Mouse (Mus musculus): ENCODE data around the gene Tent4a. TPM values are rescaled to one million over a fixed set of nuclear protein-coding genes. Genes with fewer than 3 reads are reported as not detected.

Tent4a gene
- polyA plus RNA-seq, 1 experiment from 2014 or later, result 5.5 TPM

DNA sequence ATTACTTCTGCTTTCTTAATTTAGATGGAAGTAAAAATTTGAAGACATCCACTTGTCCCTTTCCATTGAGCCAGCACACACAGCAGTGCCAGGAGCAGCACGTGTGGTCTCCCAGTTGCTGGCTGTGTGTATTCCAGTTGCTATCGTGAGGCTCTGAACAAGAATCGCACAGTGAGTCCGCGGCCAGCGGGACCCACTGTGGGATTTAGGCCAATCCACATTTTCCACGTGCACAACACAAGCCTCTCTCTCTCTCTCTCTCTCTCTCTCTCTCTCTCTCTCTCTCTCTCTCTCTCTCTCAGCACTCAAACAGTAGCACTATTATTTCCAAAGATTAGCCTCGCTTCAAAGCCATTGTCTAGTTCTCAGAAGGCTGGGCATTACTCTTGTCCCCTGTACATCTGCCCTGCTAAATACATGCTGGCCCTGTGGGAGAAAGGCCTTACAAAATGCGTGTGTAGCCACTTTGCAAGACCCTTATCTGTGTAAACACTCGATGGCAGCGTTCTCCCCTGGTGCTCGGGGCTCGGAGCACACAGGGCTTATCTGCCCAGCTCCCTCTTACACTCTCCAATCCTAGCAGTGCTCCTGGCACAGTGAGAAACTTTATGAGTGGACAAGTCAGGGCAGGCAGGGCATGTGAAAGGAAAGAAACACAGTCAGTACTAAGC lies 25.0 kb upstream of the Tent4a start:
- Histone ChIP-seq H3K27ac (no peak overlapping the region), H3K9me3 (replicated peaks) (no peaks in the 10 kb centered on the region), H3K27me3 (no peaks in the 10 kb centered on the region), H3K4me3 (replicated peaks) (no peak overlapping the region), H3K9ac (no peak overlapping the region), H3K4me1 (peaks cover 15% of the 10 kb centered on the region), H3K4me2 (no peak overlapping the region), H3K36me3 (no peaks in the 10 kb centered on the region)
- ATAC-seq (replicated peaks; ENCODE audit: low FRiP score), result no peak
- WGBS, result 82% methylated on average over 13 of the region's 13 CpGs

DNA sequence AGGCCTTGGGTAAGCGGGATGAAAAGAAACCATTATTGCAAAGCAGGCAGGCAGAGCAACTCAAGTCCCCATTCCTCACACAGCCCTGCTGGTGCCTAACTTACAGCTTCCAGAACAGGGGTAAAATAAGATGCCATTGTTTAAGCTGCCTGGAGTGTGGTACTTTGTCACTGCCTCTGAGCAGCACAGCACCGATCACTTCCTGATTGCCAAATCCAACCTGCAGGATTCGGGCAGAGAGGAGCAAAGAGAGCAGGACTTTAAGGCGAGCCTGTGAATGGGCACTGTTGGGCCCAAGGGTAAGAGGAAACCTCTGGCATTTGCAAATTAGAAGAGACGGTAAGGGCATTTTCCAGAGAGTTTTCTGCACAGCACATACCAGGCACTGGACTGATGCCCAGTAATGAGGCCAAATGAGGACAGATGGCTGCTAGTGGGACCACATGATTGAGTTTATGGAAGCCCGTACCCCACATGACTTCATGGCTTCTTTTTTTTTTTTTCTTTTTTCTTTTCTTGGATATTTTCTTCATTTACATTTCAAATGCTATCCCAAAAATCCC lies 23.8 kb upstream of the Tent4a start:
- WGBS, result 79% methylated on average over 6 of the region's 6 CpGs
- no peak overlapping the region for H3K4me2 ChIP-seq
- ATAC-seq (replicated peaks; ENCODE audit: low FRiP score), result no peak
- peaks cover 10% of the 10 kb centered on the region for H3K4me1 ChIP-seq
- no peaks in the 10 kb centered on the region for H3K36me3 ChIP-seq
- no peak overlapping the region for H3K4me3 ChIP-seq (replicated peaks)
- no peaks in the 10 kb centered on the region for H3K9me3 ChIP-seq (replicated peaks)
- no peak overlapping the region for H3K9ac ChIP-seq
- H3K27ac ChIP-seq, result no peak overlapping the region
- H3K27me3 ChIP-seq, result no peaks in the 10 kb centered on the region

GRCm38 (mm10) chr13:69556728-69557127 lies 22.3 kb upstream of the Tent4a start:
- Histone ChIP-seq H3K4me1 (no peaks in the 10 kb centered on the region), H3K4me2 (no peak overlapping the region), H3K36me3 (no peaks in the 10 kb centered on the region), H3K9me3 (replicated peaks) (no peaks in the 10 kb centered on the region), H3K4me3 (replicated peaks) (no peak overlapping the region), H3K9ac (no peak overlapping the region), H3K27ac (no peak overlapping the region), H3K27me3 (no peaks in the 10 kb centered on the region)
- no peak for ATAC-seq (replicated peaks; ENCODE audit: low FRiP score)

DNA sequence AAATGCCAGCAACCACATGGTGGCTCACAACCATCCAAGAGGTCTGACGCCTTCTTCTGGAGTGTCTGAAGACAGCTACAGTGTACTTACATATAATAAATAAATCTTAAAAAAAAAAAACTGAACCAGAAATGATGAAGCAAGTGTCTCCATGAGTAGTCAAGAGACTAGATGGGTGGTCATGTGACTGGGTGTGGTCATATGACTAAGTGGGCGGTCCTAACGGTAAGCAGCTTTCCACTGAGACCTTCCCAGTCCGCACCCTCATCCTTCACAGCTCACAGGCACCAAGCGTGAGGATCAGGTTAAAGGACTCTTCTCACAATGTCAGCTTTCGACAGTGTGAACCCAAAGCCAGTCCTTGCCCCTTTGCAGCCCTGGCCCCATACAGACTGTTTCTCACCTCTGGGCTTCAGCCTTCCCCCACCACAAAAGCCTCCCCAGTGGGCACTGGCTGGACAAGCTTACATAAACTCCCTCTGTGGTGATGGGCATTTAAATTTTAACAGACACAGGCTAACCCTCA lies 21.6 kb upstream of the Tent4a start:
- Histone ChIP-seq H3K27me3 (no peaks in the 10 kb centered on the region), H3K4me3 (replicated peaks) (no peak overlapping the region), H3K9ac (no peak overlapping the region), H3K4me1 (no peaks in the 10 kb centered on the region), H3K27ac (no peak overlapping the region), H3K9me3 (replicated peaks) (no peaks in the 10 kb centered on the region), H3K36me3 (no peaks in the 10 kb centered on the region), H3K4me2 (no peak overlapping the region)
- no peak for ATAC-seq (replicated peaks; ENCODE audit: low FRiP score)
- WGBS, result 85% methylated on average over 6 of the region's 6 CpGs

- WGBS, result 24% methylated on average over 8 of the region's 8 CpGs
- Histone ChIP-seq H3K27ac (no peak overlapping the region), H3K4me2 (no peak overlapping the region), H3K9me3 (replicated peaks) (no peaks in the 10 kb centered on the region), H3K4me1 (no peaks in the 10 kb centered on the region), H3K27me3 (no peaks in the 10 kb centered on the region), H3K36me3 (no peaks in the 10 kb centered on the region), H3K9ac (no peak overlapping the region), H3K4me3 (replicated peaks) (no peak overlapping the region)
- no peak for ATAC-seq (replicated peaks; ENCODE audit: low FRiP score)
Observed at GRCm38 (mm10) chr13:69555045-69555444, 20.6 kb upstream of the Tent4a start.

DNA sequence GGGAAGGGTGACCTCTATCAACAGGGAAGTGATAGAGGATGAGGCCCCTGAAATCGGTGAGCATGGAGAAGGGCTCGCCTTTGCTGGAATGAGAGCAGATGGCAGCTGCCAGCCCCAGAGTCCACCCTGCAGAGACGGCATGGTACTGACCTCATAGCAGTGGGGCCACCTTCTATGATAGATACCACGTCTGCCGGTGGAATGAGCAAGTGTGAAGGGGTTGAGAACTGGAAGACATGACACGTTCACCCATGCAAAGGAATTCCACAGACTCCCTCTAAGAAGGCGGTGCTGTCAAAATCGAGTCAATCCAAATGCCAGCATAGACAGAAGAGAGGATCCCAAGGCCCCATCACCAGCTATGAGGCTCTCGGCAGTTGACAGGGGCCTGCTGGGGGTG lies 19.8 kb upstream of the Tent4a start:
- Histone ChIP-seq H3K4me3 (replicated peaks) (no peak overlapping the region), H3K36me3 (no peaks in the 10 kb centered on the region), H3K9ac (no peak overlapping the region), H3K4me1 (no peaks in the 10 kb centered on the region), H3K27me3 (no peaks in the 10 kb centered on the region), H3K4me2 (no peak overlapping the region), H3K27ac (no peak overlapping the region), H3K9me3 (replicated peaks) (no peaks in the 10 kb centered on the region)
- ATAC-seq (replicated peaks; ENCODE audit: low FRiP score), result no peak
- WGBS, result 73% methylated on average over 9 of the region's 9 CpGs

- Histone ChIP-seq H3K4me2 (no peak overlapping the region), H3K27me3 (no peaks in the 10 kb centered on the region), H3K36me3 (no peaks in the 10 kb centered on the region), H3K4me3 (replicated peaks) (no peak overlapping the region), H3K27ac (no peak overlapping the region), H3K9me3 (replicated peaks) (no peaks in the 10 kb centered on the region), H3K4me1 (no peaks in the 10 kb centered on the region), H3K9ac (no peak overlapping the region)
- no peak for ATAC-seq (replicated peaks; ENCODE audit: low FRiP score)
- WGBS, result 24% methylated on average over 5 of the region's 5 CpGs
Observed at GRCm38 (mm10) chr13:69553024-69553423, 18.6 kb upstream of the Tent4a start.

- H3K9ac ChIP-seq, result no peak overlapping the region
- H3K27me3 ChIP-seq, result 0 out of 2 replicates have a peak, but pooled peaks cover 3% of the 10 kb centered on the region
- no peaks in the 10 kb centered on the region for H3K36me3 ChIP-seq
- H3K4me1 ChIP-seq, result no peaks in the 10 kb centered on the region
- WGBS, result 76% methylated on average over 2 of the region's 2 CpGs
- no peaks in the 10 kb centered on the region for H3K9me3 ChIP-seq (replicated peaks)
- H3K4me2 ChIP-seq, result no peak overlapping the region
- H3K4me3 ChIP-seq (replicated peaks), result no peak overlapping the region
- ATAC-seq (replicated peaks; ENCODE audit: low FRiP score), result no peak
- no peak overlapping the region for H3K27ac ChIP-seq
Observed at GRCm38 (mm10) chr13:69550831-69551230, 16.4 kb upstream of the Tent4a start.

DNA sequence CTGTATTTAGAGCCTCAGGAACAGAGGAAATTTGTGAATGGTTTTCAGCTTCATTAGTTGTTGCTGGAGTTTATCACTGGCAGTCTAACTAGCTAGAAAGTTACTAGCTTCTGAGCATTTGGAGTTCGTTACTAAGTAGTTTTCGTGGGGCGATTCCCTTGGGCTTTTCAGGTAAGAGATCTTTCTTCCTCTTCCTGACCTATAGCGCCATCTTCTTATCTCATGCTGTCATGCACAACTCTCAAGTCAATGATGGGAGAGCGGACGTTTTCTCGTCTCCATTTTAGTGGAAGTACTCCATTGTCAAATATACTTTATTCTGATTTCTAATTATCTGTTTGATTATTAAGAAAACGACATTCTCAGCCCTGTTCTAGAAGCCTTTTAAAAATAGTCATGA lies 15.6 kb upstream of the Tent4a start:
- no peak for ATAC-seq (replicated peaks; ENCODE audit: low FRiP score)
- H3K27me3 ChIP-seq, result 0 out of 2 replicates have a peak, but pooled peaks cover 3% of the 10 kb centered on the region
- no peaks in the 10 kb centered on the region for H3K4me1 ChIP-seq
- 47% methylated on average over 8 of the region's 8 CpGs for WGBS
- H3K9me3 ChIP-seq (replicated peaks), result no peaks in the 10 kb centered on the region
- H3K4me3 ChIP-seq (replicated peaks), result no peak overlapping the region
- no peak overlapping the region for H3K27ac ChIP-seq
- no peak overlapping the region for H3K4me2 ChIP-seq
- no peaks in the 10 kb centered on the region for H3K36me3 ChIP-seq
- H3K9ac ChIP-seq, result no peak overlapping the region

DNA sequence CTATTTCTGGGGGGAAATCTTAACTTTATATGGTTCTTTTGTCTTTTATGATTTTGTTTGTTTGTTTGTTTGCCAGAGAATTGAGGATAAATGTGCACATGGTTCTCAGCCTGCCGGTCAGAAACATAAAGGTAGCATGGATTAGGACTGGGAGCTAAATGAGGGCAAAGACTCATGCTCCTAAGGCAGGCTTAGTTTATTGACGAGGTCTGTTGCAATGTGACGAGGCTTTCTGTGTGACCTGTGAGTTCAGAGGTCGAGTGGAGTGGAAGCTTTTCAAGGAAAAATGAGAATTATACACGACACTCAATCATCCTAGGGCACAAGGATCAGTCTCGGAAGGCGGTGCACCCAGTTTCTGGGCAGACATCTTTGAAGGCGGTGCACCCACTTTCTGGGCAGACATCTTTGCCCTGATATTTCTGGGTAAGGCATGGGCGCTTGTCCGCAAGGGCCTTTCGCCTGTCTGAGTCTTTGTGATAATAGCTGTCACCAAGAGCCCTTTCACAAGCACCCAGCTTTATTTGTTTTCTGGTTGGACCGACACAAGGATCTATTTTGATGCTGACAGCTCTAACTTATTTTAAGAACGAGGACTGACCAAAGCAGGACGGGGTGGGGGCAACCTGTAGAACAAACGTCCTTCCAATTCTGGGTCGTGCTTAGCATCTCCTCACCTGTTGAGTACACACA lies 13.2 kb upstream of the Tent4a start:
- Histone ChIP-seq H3K36me3 (no peaks in the 10 kb centered on the region), H3K27ac (no peak overlapping the region), H3K27me3 (0 out of 2 replicates have a peak, but pooled peaks cover 3% of the 10 kb centered on the region), H3K9me3 (replicated peaks) (no peaks in the 10 kb centered on the region), H3K9ac (no peak overlapping the region), H3K4me2 (no peak overlapping the region), H3K4me3 (replicated peaks) (no peak overlapping the region), H3K4me1 (peaks cover 17% of the 10 kb centered on the region)
- 69% methylated on average over 16 of the region's 16 CpGs for WGBS
- no peak for ATAC-seq (replicated peaks; ENCODE audit: low FRiP score)

- H3K4me3 ChIP-seq (replicated peaks), result no peak overlapping the region
- H3K4me2 ChIP-seq, result no peak overlapping the region
- H3K9ac ChIP-seq, result no peak overlapping the region
- WGBS, result 23% methylated on average over 3 of the region's 3 CpGs
- no peak for ATAC-seq (replicated peaks; ENCODE audit: low FRiP score)
- H3K27me3 ChIP-seq, result 0 out of 2 replicates have a peak, but pooled peaks cover 3% of the 10 kb centered on the region
- no peak overlapping the region for H3K27ac ChIP-seq
- H3K9me3 ChIP-seq (replicated peaks), result no peaks in the 10 kb centered on the region
- peaks cover 27% of the 10 kb centered on the region for H3K4me1 ChIP-seq
- H3K36me3 ChIP-seq, result no peaks in the 10 kb centered on the region
Observed at GRCm38 (mm10) chr13:69545019-69545418, 10.6 kb upstream of the Tent4a start.

GRCm38 (mm10) chr13:69543595-69543994 lies 9.2 kb upstream of the Tent4a start:
- 0 out of 2 replicates have a peak, but pooled peaks have one; percentile 13 for ATAC-seq (replicated peaks; ENCODE audit: low FRiP score)
- peaks cover 27% of the 10 kb centered on the region for H3K4me1 ChIP-seq
- H3K9ac ChIP-seq, result no peak overlapping the region
- WGBS, result 45% methylated on average over 12 of the region's 12 CpGs
- 0 out of 2 replicates have a peak, but pooled peaks cover 3% of the 10 kb centered on the region for H3K27me3 ChIP-seq
- peak overlapping the region; percentile 19 for H3K4me3 ChIP-seq (replicated peaks)
- no peaks in the 10 kb centered on the region for H3K9me3 ChIP-seq (replicated peaks)
- peak overlapping the region; percentile 51 for H3K4me2 ChIP-seq
- no peaks in the 10 kb centered on the region for H3K36me3 ChIP-seq
- H3K27ac ChIP-seq, result no peak overlapping the region
